Mouse (Mus musculus): Measurements from ENCODE around the gene Hspa1l. TPM values are rescaled to one million over a fixed set of nuclear protein-coding genes. Genes with fewer than 3 reads are reported as not detected.
"Not testable (repeated sequence)": the region's sequence is repeated elsewhere in the genome, so short reads cannot be mapped to it uniquely, and the experiment has no call there.

Gene Hspa1l
- polyA plus RNA-seq, 1 experiment from 2014 or later = 0.55 TPM

DNA sequence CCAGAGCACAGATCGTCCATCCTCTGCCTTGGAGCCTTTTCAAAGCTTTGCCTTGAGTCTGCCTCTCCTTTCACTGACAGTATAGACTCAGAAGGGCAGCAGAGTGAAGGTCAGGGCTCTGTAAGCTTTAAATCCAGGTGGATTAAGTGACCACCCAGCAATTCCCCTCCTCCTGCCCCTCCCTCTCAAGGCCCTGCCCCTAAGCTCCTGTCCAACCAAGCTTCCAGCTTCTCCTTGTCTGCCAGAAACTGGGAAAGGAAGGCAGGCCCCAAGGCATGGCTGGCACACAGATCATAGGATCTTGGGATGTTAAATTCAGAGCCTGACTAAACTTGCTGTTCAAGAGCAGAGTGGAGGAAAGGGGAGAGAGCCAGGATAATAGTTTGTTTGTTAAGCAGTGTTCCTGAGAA lies 7.9 kb upstream of the Hspa1l start:
- Histone ChIP-seq H3K27me3 (ENCODE audit: control insufficient read depth, insufficient read depth, low read depth, low read length) (peaks cover 25% of the 10 kb centered on the region), H3K9me3 (ENCODE audit: control insufficient read depth, low read length) (no peaks in the 10 kb centered on the region), H3K4me1 (replicated peaks; ENCODE audit: control insufficient read depth, insufficient read depth, low read length) (peaks cover 9% of the 10 kb centered on the region), H3K36me3 (ENCODE audit: control insufficient read depth, insufficient read depth, low read length) (no peaks in the 10 kb centered on the region), H3K4me3 (ENCODE audit: low read length) (no peak overlapping the region), H3K4me2 (ENCODE audit: low read depth, low read length) (no peak overlapping the region), H3K9ac (ENCODE audit: low read length) (no peak overlapping the region), H3K27ac (ENCODE audit: low read length) (no peak overlapping the region)
- 18% methylated on average over 1 of the region's 1 CpGs for WGBS
- ATAC-seq (ENCODE audit: low read depth) = no peak

GRCm38 (mm10) chr17:34965627-34966026 lies 6.9 kb upstream of the Hspa1l start:
- H3K27me3 ChIP-seq (ENCODE audit: control insufficient read depth, insufficient read depth, low read depth, low read length) = peaks cover 27% of the 10 kb centered on the region
- H3K27ac ChIP-seq (ENCODE audit: low read length) = no peak overlapping the region
- no peak overlapping the region for H3K4me3 ChIP-seq (ENCODE audit: low read length)
- H3K36me3 ChIP-seq (ENCODE audit: control insufficient read depth, insufficient read depth, low read length) = no peaks in the 10 kb centered on the region
- 0 out of 2 replicates have a peak, but pooled peaks cover 2% of the 10 kb centered on the region for H3K4me1 ChIP-seq (replicated peaks; ENCODE audit: control insufficient read depth, insufficient read depth, low read length)
- H3K9me3 ChIP-seq (ENCODE audit: control insufficient read depth, low read length) = no peaks in the 10 kb centered on the region
- WGBS = 61% methylated on average over 5 of the region's 5 CpGs
- no peak overlapping the region for H3K9ac ChIP-seq (ENCODE audit: low read length)
- no peak for ATAC-seq (ENCODE audit: low read depth)
- H3K4me2 ChIP-seq (ENCODE audit: low read depth, low read length) = no peak overlapping the region

DNA sequence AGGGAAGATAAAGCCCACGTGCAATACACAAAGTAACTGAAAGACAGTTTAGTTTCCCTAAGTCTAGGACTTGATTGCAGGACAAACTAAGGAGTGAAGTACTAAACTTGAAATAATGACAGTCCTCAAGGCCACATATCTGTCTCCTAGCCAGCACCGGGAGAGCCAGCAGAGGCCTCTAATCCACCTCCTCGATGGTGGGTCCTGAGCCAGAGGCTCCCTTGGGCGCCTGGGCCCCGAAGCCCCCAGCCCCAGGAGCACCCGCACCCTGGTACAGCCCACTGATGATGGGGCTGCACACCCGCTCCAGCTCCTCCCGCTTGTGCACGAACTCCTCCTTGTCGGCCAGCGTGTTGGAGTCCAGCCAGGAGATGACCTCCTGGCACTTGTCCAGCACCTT lies 2.7 kb upstream of the Hspa1l start, which contains the start of gene Gm20481:
Gene Gm20481, plus strand, starts transcription at position 91 of the 400 bp plus-strand sequence.
- not testable (repeated sequence) for ATAC-seq (ENCODE audit: low read depth); H3K4me1 ChIP-seq (replicated peaks; ENCODE audit: control insufficient read depth, insufficient read depth, low read length); H3K9ac ChIP-seq (ENCODE audit: low read length); H3K4me3 ChIP-seq (ENCODE audit: low read length); H3K4me2 ChIP-seq (ENCODE audit: low read depth, low read length); H3K36me3 ChIP-seq (ENCODE audit: control insufficient read depth, insufficient read depth, low read length); H3K27ac ChIP-seq (ENCODE audit: low read length); H3K9me3 ChIP-seq (ENCODE audit: control insufficient read depth, low read length)
- 47% methylated on average over 6 of the region's 11 CpGs for WGBS
- peaks cover 27% of the 10 kb centered on the region for H3K27me3 ChIP-seq (ENCODE audit: control insufficient read depth, insufficient read depth, low read depth, low read length)

- not testable (repeated sequence) for H3K9ac ChIP-seq (ENCODE audit: low read length); H3K4me2 ChIP-seq (ENCODE audit: low read depth, low read length); H3K4me3 ChIP-seq (ENCODE audit: low read length); H3K27ac ChIP-seq (ENCODE audit: low read length); H3K36me3 ChIP-seq (ENCODE audit: control insufficient read depth, insufficient read depth, low read length); ATAC-seq (ENCODE audit: low read depth); H3K4me1 ChIP-seq (replicated peaks; ENCODE audit: control insufficient read depth, insufficient read depth, low read length); H3K9me3 ChIP-seq (ENCODE audit: control insufficient read depth, low read length)
- 31% methylated on average over 14 of the region's 37 CpGs for WGBS
- H3K27me3 ChIP-seq (ENCODE audit: control insufficient read depth, insufficient read depth, low read depth, low read length) = peaks cover 27% of the 10 kb centered on the region
Observed at GRCm38 (mm10) chr17:34970850-34971249, 1.7 kb upstream of the Hspa1l start.

- peak; percentile 32 for ATAC-seq (ENCODE audit: low read depth)
- Histone ChIP-seq H3K4me2 (ENCODE audit: low read depth, low read length) (peak overlapping the region; percentile 82), H3K27me3 (ENCODE audit: control insufficient read depth, insufficient read depth, low read depth, low read length) (peaks cover 27% of the 10 kb centered on the region), H3K4me3 (ENCODE audit: low read length) (peak overlapping the region; percentile 53)
- not testable (repeated sequence) for H3K9ac ChIP-seq (ENCODE audit: low read length); H3K9me3 ChIP-seq (ENCODE audit: control insufficient read depth, low read length); H3K27ac ChIP-seq (ENCODE audit: low read length); H3K36me3 ChIP-seq (ENCODE audit: control insufficient read depth, insufficient read depth, low read length); H3K4me1 ChIP-seq (replicated peaks; ENCODE audit: control insufficient read depth, insufficient read depth, low read length)
- 2% methylated on average over 20 of the region's 43 CpGs for WGBS
Observed at GRCm38 (mm10) chr17:34971694-34972068, 822 bp upstream of the Hspa1l start.

DNA sequence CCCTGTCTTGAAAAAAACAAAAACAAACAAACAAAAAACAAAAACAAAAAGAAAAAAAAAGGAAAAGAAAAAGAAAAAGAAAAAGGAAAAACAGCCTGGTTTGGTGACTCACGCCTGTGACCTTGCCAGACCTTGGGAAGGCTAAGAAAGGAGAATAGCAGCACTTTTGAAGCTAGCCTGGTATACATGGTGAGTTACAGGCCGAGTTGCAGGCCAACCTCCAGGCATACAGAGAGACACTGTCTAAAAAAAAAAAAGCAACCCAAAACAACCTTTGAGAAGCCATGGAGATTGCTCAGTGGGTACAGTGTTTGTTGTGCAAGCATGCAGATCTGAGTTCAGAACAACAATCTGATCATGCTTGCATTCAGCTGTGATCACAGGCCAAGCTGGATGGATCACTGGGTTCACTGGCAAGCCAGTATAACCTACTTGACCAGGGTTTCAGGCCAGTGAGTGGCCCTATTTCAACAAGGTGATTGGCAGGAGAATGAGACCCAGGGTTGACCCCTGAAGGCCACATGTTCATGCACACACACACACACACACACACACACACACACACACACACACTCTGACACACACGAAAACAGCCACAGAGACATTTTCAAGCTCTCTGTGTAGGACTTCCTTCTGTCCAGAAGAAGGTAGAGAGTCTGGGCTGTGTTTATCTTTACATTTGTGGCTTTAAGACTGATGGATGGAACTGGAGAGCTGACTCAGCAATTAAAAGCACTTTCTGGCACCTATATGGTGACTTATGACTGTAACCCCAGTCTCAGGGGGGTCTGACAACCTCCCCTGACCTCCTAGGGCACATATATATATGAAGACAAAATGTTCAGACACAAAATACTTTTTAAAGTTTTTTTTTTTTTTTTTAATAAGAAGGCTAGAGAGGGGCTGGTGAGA lies 3.3 kb downstream of the Hspa1l start:
- Histone ChIP-seq H3K27ac (ENCODE audit: low read length) (no peak overlapping the region), H3K4me3 (ENCODE audit: low read length) (no peak overlapping the region), H3K4me1 (replicated peaks; ENCODE audit: control insufficient read depth, insufficient read depth, low read length) (peaks cover 4% of the 10 kb centered on the region), H3K36me3 (ENCODE audit: control insufficient read depth, insufficient read depth, low read length) (no peaks in the 10 kb centered on the region), H3K9me3 (ENCODE audit: control insufficient read depth, low read length) (no peaks in the 10 kb centered on the region), H3K27me3 (ENCODE audit: control insufficient read depth, insufficient read depth, low read depth, low read length) (no peaks in the 10 kb centered on the region), H3K4me2 (ENCODE audit: low read depth, low read length) (no peak overlapping the region), H3K9ac (ENCODE audit: low read length) (no peak overlapping the region)
- WGBS = 75% methylated on average over 3 of the region's 3 CpGs
- ATAC-seq (ENCODE audit: low read depth) = no peak

- Histone ChIP-seq H3K9ac (ENCODE audit: low read length) (no peak overlapping the region), H3K4me2 (ENCODE audit: low read depth, low read length) (no peak overlapping the region), H3K4me3 (ENCODE audit: low read length) (no peak overlapping the region), H3K9me3 (ENCODE audit: control insufficient read depth, low read length) (no peaks in the 10 kb centered on the region), H3K36me3 (ENCODE audit: control insufficient read depth, insufficient read depth, low read length) (no peaks in the 10 kb centered on the region), H3K27me3 (ENCODE audit: control insufficient read depth, insufficient read depth, low read depth, low read length) (no peaks in the 10 kb centered on the region), H3K27ac (ENCODE audit: low read length) (no peak overlapping the region), H3K4me1 (replicated peaks; ENCODE audit: control insufficient read depth, insufficient read depth, low read length) (peaks cover 7% of the 10 kb centered on the region)
- no peak for ATAC-seq (ENCODE audit: low read depth)
- WGBS = 92% methylated on average over 20 of the region's 20 CpGs
Observed at GRCm38 (mm10) chr17:34977000-34977399, 4.5 kb downstream of the Hspa1l start.

GRCm38 (mm10) chr17:34978239-34978638 lies 5.7 kb downstream of the Hspa1l start:
- Histone ChIP-seq H3K36me3 (ENCODE audit: control insufficient read depth, insufficient read depth, low read length) (no peaks in the 10 kb centered on the region), H3K9me3 (ENCODE audit: control insufficient read depth, low read length) (no peaks in the 10 kb centered on the region), H3K27ac (ENCODE audit: low read length) (no peak overlapping the region), H3K4me1 (replicated peaks; ENCODE audit: control insufficient read depth, insufficient read depth, low read length) (peaks cover 9% of the 10 kb centered on the region), H3K4me3 (ENCODE audit: low read length) (no peak overlapping the region), H3K4me2 (ENCODE audit: low read depth, low read length) (no peak overlapping the region), H3K27me3 (ENCODE audit: control insufficient read depth, insufficient read depth, low read depth, low read length) (no peaks in the 10 kb centered on the region), H3K9ac (ENCODE audit: low read length) (no peak overlapping the region)
- ATAC-seq (ENCODE audit: low read depth) = no peak
- WGBS = 84% methylated on average over 27 of the region's 27 CpGs

DNA sequence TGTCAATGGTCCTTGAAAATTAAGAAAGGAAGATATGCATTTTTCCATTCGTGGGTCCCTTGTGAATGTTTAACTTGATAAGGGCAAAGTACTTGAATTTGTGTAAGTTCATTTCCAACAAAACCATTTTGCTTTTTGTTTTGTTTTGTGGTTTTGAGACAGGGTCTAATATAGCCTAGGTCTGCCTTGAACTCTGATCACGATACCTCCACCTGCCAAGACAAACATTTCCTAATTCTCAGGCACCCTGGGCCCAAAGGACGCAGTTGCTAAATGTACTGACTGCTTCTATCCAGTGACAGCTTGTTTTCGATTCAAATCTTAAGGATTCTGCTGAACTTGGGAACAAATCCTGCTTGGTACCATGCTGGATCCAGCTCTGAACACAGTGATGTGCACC lies 7.1 kb downstream of the Hspa1l start:
- H3K4me2 ChIP-seq (ENCODE audit: low read depth, low read length) = no peak overlapping the region

More for the DNA sequence above, 7.1 kb downstream of the Hspa1l start:
- H3K27me3 ChIP-seq (ENCODE audit: control insufficient read depth, insufficient read depth, low read depth, low read length) = no peaks in the 10 kb centered on the region
- no peaks in the 10 kb centered on the region for H3K9me3 ChIP-seq (ENCODE audit: control insufficient read depth, low read length)
- WGBS = 88% methylated on average over 4 of the region's 4 CpGs
- ATAC-seq (ENCODE audit: low read depth) = no peak
- H3K4me1 ChIP-seq (replicated peaks; ENCODE audit: control insufficient read depth, insufficient read depth, low read length) = peaks cover 9% of the 10 kb centered on the region
- no peak overlapping the region for H3K9ac ChIP-seq (ENCODE audit: low read length)
- H3K27ac ChIP-seq (ENCODE audit: low read length) = no peak overlapping the region
- H3K4me3 ChIP-seq (ENCODE audit: low read length) = no peak overlapping the region
- H3K36me3 ChIP-seq (ENCODE audit: control insufficient read depth, insufficient read depth, low read length) = no peaks in the 10 kb centered on the region

All from lung, embryonic 16.5 days (tissue).